Mouse (Mus musculus) limb, embryonic 12.5 days (tissue): Measurements from ENCODE around the gene Aldh1b1. TPM values are rescaled to one million over a fixed set of nuclear protein-coding genes. Genes with fewer than 3 reads are reported as not detected.

Experiments used
- ATAC-seq: fragments of 200-750 bp; cut with Nextera tagmentation; 2 replicates; pipeline ENCODE4 v1.8.0; 2017; ENCODE audit warnings: low read depth, moderate TSS enrichment; ENCODE audit not compliant: insufficient number of reproducible peaks, insufficient read depth, low FRiP score, low TSS enrichment
- H3K27ac ChIP-seq: fragments of 300-500 bp; sonication (generic); 2 replicates; pipeline ENCODE4 v1.5.1; 2016; ENCODE audit warnings: mild to moderate bottlenecking, moderate library complexity
- H3K27me3 ChIP-seq: fragments of 300-500 bp; sonication (generic); 2 replicates; pipeline ENCODE4 v1.6.1; 2016; ENCODE audit warnings: mild to moderate bottlenecking, moderate library complexity
- H3K36me3 ChIP-seq: fragments of 300-500 bp; sonication (generic); 2 replicates; pipeline ENCODE4 v1.6.1; 2016; ENCODE audit warnings: mild to moderate bottlenecking, moderate library complexity
- H3K4me1 ChIP-seq: fragments of 300-500 bp; sonication (generic); replicated peaks from 2 replicates; pipeline ENCODE4 v1.6.1; 2016
- H3K4me2 ChIP-seq: fragments of 300-500 bp; sonication (generic); 2 replicates; pipeline ENCODE4 v1.6.1; 2016; ENCODE audit warnings: mild to moderate bottlenecking, moderate library complexity
- H3K4me3 ChIP-seq: fragments of 300-500 bp; sonication (generic); replicated peaks from 2 replicates; pipeline ENCODE4 v1.5.1; 2016; ENCODE audit warnings: mild to moderate bottlenecking
- H3K9ac ChIP-seq: fragments of 300-500 bp; sonication (generic); replicated peaks from 2 replicates; pipeline ENCODE4 v1.6.1; 2016; ENCODE audit warnings: mild to moderate bottlenecking, moderate library complexity
- H3K9me3 ChIP-seq: fragments of 300-500 bp; sonication (generic); 2 replicates; pipeline ENCODE4 v1.6.1; 2016; ENCODE audit warnings: mild to moderate bottlenecking, moderate library complexity
- WGBS: fragments of 180-500 bp; shearing (Covaris S2); methylation state at CpG from one replicate; pipeline ENCODE4 v1.1.7; 2016; 5-methylcytosine and 5-hydroxymethylcytosine counted together
- polyA plus RNA-seq: library from polyadenylated mRNA; unstranded; fragments of >200 nt; fragmentation: Nextera tagmentation; extraction: Ambion mirVana; gene quantifications from 2 replicates; pipeline ENCODE4 v1.2.1, GENCODE M21; 2016

Aldh1b1 gene
- polyA plus RNA-seq, 1 experiment from 2014 or later, result 1.3 TPM

DNA sequence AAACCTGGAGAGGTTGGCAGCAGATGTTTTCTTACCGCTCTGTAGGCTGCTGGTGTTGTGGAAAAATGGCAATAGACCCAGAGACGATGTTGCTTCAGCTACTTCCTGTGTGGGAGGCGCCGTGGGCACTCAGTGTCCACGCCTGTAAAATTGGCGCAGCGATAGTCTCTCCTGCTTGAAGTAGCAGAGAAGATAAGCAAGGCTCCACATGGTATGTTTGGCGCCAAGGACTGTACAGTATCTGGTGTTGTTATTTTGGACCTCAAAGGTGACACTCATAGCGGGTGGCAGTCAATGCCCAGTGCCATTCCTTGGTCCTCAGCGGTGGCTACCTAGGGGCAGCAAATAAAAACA is 34.7 kb upstream of the Aldh1b1 start:
- no peaks in the 10 kb centered on the region for H3K9me3 ChIP-seq
- peaks cover 41% of the 10 kb centered on the region for H3K4me1 ChIP-seq
- no peak for ATAC-seq
- H3K27me3 ChIP-seq, result peaks cover 67% of the 10 kb centered on the region
- WGBS, result 9% methylated on average over 10 of the region's 10 CpGs
- no peak overlapping the region for H3K27ac ChIP-seq
- H3K36me3 ChIP-seq, result no peaks in the 10 kb centered on the region
- H3K4me3 ChIP-seq, result peak overlapping the region; percentile 11; the same call in 1 of the 2 replicates
- peak overlapping the region; percentile 47 for H3K4me2 ChIP-seq
- H3K9ac ChIP-seq, result no peak overlapping the region

DNA sequence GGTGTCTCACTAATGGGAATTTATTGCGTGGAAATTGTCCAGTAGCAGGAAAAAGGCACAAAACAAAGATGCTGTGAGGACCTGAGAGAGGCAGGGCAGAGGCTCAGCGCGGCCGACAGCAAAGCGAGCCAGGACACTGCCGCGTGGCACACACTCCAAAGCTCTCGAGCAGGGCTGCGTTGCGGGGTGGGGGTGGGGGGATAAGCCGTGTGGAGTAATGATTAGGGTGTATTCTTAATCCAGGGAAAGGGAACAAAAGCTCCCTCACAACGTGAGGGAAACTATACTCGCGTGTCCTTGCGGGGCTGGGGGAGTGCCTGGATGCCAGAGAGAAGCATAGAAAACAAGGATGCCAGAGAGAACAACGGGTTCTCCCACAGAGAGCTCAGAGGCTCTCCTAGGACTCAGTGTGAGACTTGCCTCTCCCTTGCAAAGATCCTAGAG is 33.7 kb upstream of the Aldh1b1 start:
- Histone ChIP-seq H3K36me3 (no peaks in the 10 kb centered on the region), H3K4me2 (peak overlapping the region; percentile 47), H3K27me3 (peaks cover 74% of the 10 kb centered on the region), H3K9me3 (no peaks in the 10 kb centered on the region), H3K9ac (0 out of 2 replicates have a peak overlapping the region, but pooled peaks have one; percentile 23), H3K4me3 (peak overlapping the region; percentile 17), H3K4me1 (peaks cover 37% of the 10 kb centered on the region), H3K27ac (no peak overlapping the region)
- no peak for ATAC-seq
- WGBS, result 2% methylated on average over 16 of the region's 16 CpGs

DNA sequence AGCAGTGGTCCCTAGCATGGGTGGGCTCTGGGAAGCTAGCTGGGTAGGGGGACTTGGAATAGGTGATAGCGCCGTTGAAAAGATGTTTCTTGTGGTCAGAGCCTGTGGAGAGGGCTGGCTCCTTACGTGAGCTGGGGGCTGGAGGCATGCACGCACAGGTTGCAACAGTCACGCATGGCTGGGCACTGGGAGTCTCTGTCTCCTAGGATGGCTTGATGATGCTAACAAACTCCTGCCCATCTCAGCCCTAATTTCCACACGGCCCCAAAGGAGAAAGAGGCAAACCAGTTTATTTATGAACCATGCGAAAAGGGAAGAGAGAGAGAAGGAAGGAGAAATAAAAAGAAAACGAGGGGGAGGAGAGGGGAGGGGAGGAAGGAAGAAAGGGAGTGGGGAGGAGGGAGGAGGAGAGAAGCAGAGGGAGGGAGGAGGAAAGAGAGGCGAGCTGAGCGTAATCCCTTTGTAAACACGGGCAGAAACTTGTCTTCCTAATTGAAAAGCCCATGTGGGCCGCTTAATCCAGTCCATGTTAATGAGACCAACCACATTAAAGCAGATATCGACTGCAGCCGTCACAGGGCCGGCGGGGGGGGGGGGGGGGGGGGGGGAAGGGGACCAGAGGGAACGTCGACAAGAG is 33.1 kb upstream of the Aldh1b1 start:
- Histone ChIP-seq H3K9ac (0 out of 2 replicates have a peak overlapping the region, but pooled peaks have one; percentile 23), H3K4me1 (peaks cover 37% of the 10 kb centered on the region), H3K4me3 (peak overlapping the region; percentile 17; the same call in 1 of the 2 replicates), H3K27ac (no peak overlapping the region), H3K9me3 (no peaks in the 10 kb centered on the region), H3K27me3 (peaks cover 76% of the 10 kb centered on the region), H3K4me2 (peak overlapping the region; percentile 47), H3K36me3 (no peaks in the 10 kb centered on the region)
- no peak for ATAC-seq
- under 1% methylated on average over 10 of the region's 18 CpGs for WGBS

DNA sequence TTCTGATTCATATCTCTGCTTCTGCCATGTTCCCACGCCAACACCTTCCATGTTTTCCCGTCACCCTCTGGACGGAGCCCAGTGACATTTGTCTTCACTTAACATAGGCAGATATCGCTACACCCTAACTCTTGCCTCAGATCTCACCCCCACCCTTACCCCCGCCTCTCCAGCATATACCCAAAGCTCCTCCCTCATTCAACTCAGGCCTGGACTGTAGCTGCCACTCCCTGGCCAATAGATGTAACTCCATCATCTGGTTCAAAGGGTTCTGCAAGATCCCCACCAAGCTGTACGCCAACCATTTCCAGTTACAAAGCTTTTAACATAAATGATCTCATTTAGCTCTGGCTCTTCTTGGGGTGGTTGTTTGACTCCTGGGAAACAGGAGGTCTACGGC is 32.0 kb upstream of the Aldh1b1 start:
- H3K9me3 ChIP-seq, result no peaks in the 10 kb centered on the region
- no peaks in the 10 kb centered on the region for H3K36me3 ChIP-seq
- peaks cover 77% of the 10 kb centered on the region for H3K27me3 ChIP-seq
- peaks cover 37% of the 10 kb centered on the region for H3K4me1 ChIP-seq
- no peak overlapping the region for H3K9ac ChIP-seq
- H3K27ac ChIP-seq, result no peak overlapping the region
- H3K4me3 ChIP-seq, result no peak overlapping the region
- no peak overlapping the region for H3K4me2 ChIP-seq
- ATAC-seq, result no peak
- 67% methylated on average over 7 of the region's 7 CpGs for WGBS

DNA sequence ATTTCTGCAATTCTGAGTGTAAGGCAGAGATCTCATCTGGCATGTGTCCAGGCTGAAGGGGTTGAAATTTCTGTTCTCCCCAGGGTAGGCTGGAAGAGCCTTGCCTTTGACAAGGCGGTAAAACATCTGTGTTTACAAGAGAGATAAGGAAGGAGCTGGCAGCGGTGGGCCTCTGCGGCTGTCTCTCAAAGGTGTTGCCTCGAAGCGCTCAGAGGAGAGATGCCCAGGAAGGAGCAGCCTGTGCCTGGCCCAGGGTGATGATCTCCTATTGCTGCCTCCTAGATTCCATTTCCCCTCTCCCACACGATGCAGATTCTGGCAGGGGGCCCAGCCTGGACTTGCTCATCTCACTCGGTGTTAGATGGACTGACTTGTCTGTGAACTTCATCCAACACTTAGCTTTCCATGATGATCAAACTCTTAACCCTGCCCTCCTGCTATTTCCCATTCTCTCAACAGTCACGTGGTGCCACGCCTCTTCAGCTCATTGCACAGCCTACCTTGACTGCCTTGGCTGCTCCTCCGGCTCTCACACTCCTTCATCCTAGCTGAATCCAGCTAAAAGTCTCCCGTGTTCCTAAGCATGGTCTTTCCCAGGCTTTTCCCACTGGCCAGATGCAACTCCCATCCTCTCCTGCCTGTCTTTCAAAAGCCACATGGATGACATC is 30.8 kb upstream of the Aldh1b1 start:
- no peaks in the 10 kb centered on the region for H3K9me3 ChIP-seq
- H3K4me3 ChIP-seq, result no peak overlapping the region
- no peak for ATAC-seq
- H3K27me3 ChIP-seq, result peaks cover 83% of the 10 kb centered on the region
- no peak overlapping the region for H3K4me2 ChIP-seq
- no peaks in the 10 kb centered on the region for H3K36me3 ChIP-seq
- 38% methylated on average over 11 of the region's 11 CpGs for WGBS
- H3K4me1 ChIP-seq, result peaks cover 36% of the 10 kb centered on the region
- no peak overlapping the region for H3K27ac ChIP-seq
- H3K9ac ChIP-seq, result no peak overlapping the region

DNA sequence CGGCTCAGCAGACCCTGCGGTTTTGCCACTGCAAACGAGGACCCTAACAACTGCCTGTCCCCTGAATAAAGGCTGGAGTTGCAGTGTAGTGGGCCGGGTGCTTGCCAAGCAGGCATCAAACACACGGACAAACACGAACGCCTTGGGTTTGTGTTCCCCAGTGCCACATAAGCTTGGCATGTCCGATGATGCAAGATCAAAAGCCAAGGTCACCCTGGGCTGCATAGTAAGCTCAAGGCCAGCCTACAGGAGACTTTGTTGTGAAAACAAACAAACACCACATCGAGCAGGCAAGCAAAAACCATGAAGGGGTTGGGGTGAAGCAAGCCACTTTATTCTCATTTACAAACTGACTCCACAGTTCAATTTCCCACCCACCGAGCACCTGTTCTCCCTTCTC is 29.7 kb upstream of the Aldh1b1 start:
- H3K9me3 ChIP-seq, result no peaks in the 10 kb centered on the region
- WGBS, result 51% methylated on average over 10 of the region's 10 CpGs
- no peak overlapping the region for H3K9ac ChIP-seq
- H3K4me2 ChIP-seq, result no peak overlapping the region
- no peak overlapping the region for H3K27ac ChIP-seq
- peaks cover 72% of the 10 kb centered on the region for H3K27me3 ChIP-seq
- no peak for ATAC-seq
- H3K4me1 ChIP-seq, result peaks cover 25% of the 10 kb centered on the region
- H3K4me3 ChIP-seq, result no peak overlapping the region
- H3K36me3 ChIP-seq, result no peaks in the 10 kb centered on the region

DNA sequence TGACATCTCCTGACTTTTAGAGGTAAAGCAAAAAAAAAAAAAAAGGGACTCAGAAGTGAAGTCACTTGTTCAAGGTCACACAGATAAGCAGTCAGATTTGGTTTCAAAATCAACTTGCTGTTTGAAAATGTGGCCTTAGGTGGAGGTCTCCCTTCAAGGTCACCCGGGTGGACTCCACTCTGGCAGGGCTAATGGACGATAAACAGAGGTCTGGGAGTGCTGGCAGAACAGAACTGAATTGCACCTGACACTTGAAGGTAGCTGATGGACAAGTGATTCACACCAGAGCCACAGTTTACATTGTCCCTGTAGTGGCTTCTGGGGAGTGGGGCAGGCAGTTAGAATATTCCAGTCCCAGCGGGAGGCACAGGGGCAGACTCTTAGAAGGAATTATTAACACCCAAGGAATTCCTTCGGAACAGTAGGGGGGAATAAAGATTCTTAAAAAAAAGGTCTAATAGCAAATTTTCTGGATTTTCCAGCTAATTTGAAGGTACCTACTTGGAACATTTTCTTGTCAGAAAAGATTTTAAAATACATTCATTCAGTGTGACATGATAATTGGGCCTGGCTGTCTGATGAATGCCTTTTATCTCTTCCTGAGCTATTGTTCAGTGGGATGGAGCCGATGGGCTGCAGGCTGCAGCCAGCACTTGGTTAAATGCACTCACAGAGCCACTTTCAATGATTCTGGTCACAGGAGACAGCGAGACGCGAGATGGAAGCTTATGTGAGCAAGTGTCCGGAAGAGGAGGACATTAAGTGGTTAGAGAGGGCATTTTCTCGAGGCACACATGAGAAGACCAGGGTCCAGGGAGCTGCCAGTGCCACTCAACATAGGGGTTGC is 28.8 kb upstream of the Aldh1b1 start:
- H3K36me3 ChIP-seq, result no peaks in the 10 kb centered on the region
- ATAC-seq, result no peak
- no peak overlapping the region for H3K27ac ChIP-seq
- peaks cover 63% of the 10 kb centered on the region for H3K27me3 ChIP-seq
- no peak overlapping the region for H3K9ac ChIP-seq
- H3K4me1 ChIP-seq, result peaks cover 16% of the 10 kb centered on the region
- WGBS, result 16% methylated on average over 10 of the region's 10 CpGs
- H3K9me3 ChIP-seq, result no peaks in the 10 kb centered on the region
- no peak overlapping the region for H3K4me3 ChIP-seq
- no peak overlapping the region for H3K4me2 ChIP-seq

DNA sequence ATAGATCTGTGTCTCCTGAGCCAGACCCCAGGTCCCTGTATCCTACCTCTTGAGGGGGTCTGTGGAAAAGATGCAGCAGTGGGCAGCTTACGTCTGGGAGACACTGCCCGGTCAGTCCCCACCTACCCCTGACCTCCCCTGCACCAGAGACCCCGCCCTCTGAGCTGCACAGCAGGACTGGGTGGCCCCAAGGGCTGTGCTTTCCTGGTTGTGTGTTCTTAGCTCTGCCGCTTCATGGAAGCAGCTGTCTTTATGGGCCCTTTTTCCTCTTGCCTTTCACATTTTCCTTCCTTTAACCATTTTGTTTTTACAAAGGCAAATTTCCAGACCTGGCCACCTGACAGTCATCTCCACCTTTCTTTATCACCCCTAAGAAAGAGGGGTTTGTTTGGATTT is 28.2 kb upstream of the Aldh1b1 start:
- Histone ChIP-seq H3K4me2 (no peak overlapping the region), H3K27ac (no peak overlapping the region), H3K4me3 (no peak overlapping the region), H3K36me3 (no peaks in the 10 kb centered on the region), H3K4me1 (peaks cover 10% of the 10 kb centered on the region), H3K27me3 (peaks cover 57% of the 10 kb centered on the region), H3K9ac (no peak overlapping the region), H3K9me3 (no peaks in the 10 kb centered on the region)
- WGBS, result 23% methylated on average over 4 of the region's 4 CpGs
- ATAC-seq, result no peak

DNA sequence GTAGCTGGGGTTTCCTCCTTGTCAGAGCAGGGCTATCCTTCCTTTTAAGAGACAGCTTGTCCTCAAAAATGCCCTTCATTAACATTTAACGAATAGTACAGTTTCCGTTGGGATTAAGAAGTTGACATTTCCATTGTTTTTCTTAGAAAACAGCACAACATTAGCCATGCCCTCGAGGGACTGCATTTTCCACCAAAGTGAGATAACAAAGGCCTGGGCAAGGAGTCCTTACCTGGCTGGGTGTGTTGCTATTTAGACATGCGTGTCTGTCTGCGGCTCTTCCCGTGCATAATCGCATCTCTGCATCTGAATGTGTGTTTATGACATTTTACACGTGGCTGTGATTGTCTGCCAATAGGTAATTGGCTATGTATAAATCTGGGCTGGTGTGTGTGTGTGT is 27.6 kb upstream of the Aldh1b1 start:
- H3K36me3 ChIP-seq, result no peaks in the 10 kb centered on the region

DNA sequence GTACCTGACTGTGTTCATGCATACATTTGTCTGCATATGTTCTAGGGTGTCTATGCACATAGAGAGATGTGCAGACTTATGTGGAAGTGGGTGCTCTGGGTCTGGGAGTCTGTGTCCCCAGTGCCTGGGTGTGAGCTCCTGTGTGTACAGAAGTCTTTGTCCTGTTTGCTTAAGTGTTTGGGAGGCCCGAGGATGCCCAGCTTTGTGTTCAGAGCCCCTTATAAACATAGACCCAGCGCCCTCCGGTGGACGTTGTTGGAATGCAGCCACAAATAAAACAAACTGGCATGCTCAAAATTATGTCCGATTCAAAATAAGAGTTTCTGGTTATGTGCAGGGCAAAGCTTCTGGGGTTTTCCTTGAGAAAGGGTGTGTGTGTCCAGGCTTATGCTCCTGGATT is 27.2 kb upstream of the Aldh1b1 start:
- H3K9ac ChIP-seq, result no peak overlapping the region
- H3K4me3 ChIP-seq, result no peak overlapping the region
- 6% methylated on average over 5 of the region's 5 CpGs for WGBS
- H3K4me2 ChIP-seq, result no peak overlapping the region
- no peak for ATAC-seq
- no peaks in the 10 kb centered on the region for H3K9me3 ChIP-seq
- H3K4me1 ChIP-seq, result peaks cover under 1% of the 10 kb centered on the region
- H3K27me3 ChIP-seq, result peaks cover 47% of the 10 kb centered on the region
- no peak overlapping the region for H3K27ac ChIP-seq
- no peaks in the 10 kb centered on the region for H3K36me3 ChIP-seq

More for the DNA sequence above, 27.6 kb upstream of the Aldh1b1 start:
- Histone ChIP-seq H3K27ac (no peak overlapping the region), H3K27me3 (peaks cover 52% of the 10 kb centered on the region), H3K4me2 (no peak overlapping the region), H3K4me3 (no peak overlapping the region), H3K9me3 (no peaks in the 10 kb centered on the region), H3K9ac (no peak overlapping the region), H3K4me1 (peaks cover 5% of the 10 kb centered on the region)
- WGBS, result 29% methylated on average over 8 of the region's 8 CpGs
- ATAC-seq, result no peak

DNA sequence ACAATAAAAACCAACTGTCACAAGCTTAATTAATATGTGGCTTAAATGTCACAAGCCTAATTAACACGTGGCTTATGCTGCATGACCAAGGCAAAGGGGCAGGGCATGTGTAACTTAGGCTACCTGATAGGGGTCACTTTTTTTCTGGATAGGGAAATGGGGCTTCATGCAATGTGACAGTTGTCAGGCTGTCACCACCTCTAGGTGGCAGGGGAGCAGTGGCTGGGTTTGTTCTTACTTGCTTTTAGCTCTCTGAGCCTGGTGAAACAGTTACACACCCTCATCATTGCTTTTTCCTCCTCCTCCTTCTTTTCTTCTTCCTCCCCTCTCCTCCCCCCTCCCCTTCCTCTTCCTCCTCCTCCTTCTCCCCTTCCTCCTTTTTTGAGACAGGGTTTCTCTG is 15.2 kb upstream of the Aldh1b1 start:
- no peak overlapping the region for H3K4me3 ChIP-seq
- peaks cover 31% of the 10 kb centered on the region for H3K27me3 ChIP-seq
- H3K4me2 ChIP-seq, result no peak overlapping the region
- peaks cover 3% of the 10 kb centered on the region; the same call in 1 of the 2 replicates for H3K4me1 ChIP-seq
- no peak for ATAC-seq
- no peak overlapping the region for H3K9ac ChIP-seq
- H3K27ac ChIP-seq, result no peak overlapping the region
- WGBS, result 44% methylated on average over 1 of the region's 1 CpGs
- no peaks in the 10 kb centered on the region for H3K9me3 ChIP-seq
- H3K36me3 ChIP-seq, result no peaks in the 10 kb centered on the region
